Mouse (Mus musculus) heart, embryonic 16.5 days (tissue): ENCODE measurements around the gene Olfr1502. TPM values are rescaled to one million over a fixed set of nuclear protein-coding genes. Genes with fewer than 3 reads are reported as not detected.

Source experiments
- polyA plus RNA-seq: library from polyadenylated mRNA; unstranded; fragments of >200 nt; fragmentation: Nextera tagmentation; extraction: Ambion mirVana; gene quantifications from 2 replicates; pipeline ENCODE4 v1.2.1, GENCODE M21; 2015

Gene Olfr1502
- polyA plus RNA-seq, 1 experiment from 2014 or later, result not detected

Other genes starting within 250 kb of the Olfr1502 start
- not detected in 2 replicates for gene Olfr1487, start 244.4 kb upstream of the Olfr1502 start, polyA plus RNA-seq
- not detected in 2 replicates for gene Olfr1489, start 230.2 kb upstream of the Olfr1502 start, polyA plus RNA-seq
- gene Olfr1490, start 210.7 kb upstream of the Olfr1502 start, polyA plus RNA-seq, result not detected in 2 replicates
- gene Olfr1491, start 164.5 kb upstream of the Olfr1502 start, polyA plus RNA-seq, result not detected in 2 replicates
- not detected in 2 replicates for gene Olfr1493-ps1, start 138.5 kb upstream of the Olfr1502 start, polyA plus RNA-seq
- gene Olfr1494, start 122.1 kb upstream of the Olfr1502 start, polyA plus RNA-seq, result not detected in 2 replicates
- not detected in 2 replicates for gene Olfr1495, start 97.2 kb upstream of the Olfr1502 start, polyA plus RNA-seq
- gene Olfr1496, start 83.9 kb upstream of the Olfr1502 start, polyA plus RNA-seq, result not detected in 2 replicates
- gene Olfr1497, start 63.6 kb upstream of the Olfr1502 start, polyA plus RNA-seq, result not detected in 2 replicates
- gene Olfr1499, start 42.3 kb upstream of the Olfr1502 start, polyA plus RNA-seq, result not detected in 2 replicates
- not detected in 2 replicates for gene Olfr1500, start 31.3 kb upstream of the Olfr1502 start, polyA plus RNA-seq
- gene Olfr1501, start 11.1 kb upstream of the Olfr1502 start, polyA plus RNA-seq, result not detected in 2 replicates
- not detected in 2 replicates for gene Olfr1504, start 36.1 kb downstream of the Olfr1502 start, polyA plus RNA-seq
- gene Olfr1505, start 51.7 kb downstream of the Olfr1502 start, polyA plus RNA-seq, result not detected in 2 replicates